Mouse (Mus musculus) cerebral cortex, adult 2 months (tissue): ENCODE results near the gene Cfap70.

Experiments
- WGBS: fragments of 180-500 bp; shearing (Covaris S2); methylation state at CpG from one replicate; pipeline ENCODE4 v1.1.7; 2018; 5-methylcytosine and 5-hydroxymethylcytosine counted together

The Cfap70 gene

GRCm38 (mm10) chr14:20423046-20423445 is 29.0 kb downstream of the Cfap70 start:
- 87% methylated on average over 6 of the region's 6 CpGs for WGBS

GRCm38 (mm10) chr14:20422257-20422656 is 29.8 kb downstream of the Cfap70 start:
- 57% methylated on average over 7 of the region's 7 CpGs for WGBS

- 75% methylated on average over 1 of the region's 1 CpGs for whole genome bisulfite sequencing
Observed at GRCm38 (mm10) chr14:20400071-20400470, 52.0 kb downstream of the Cfap70 start.

- 40% methylated on average over 4 of the region's 4 CpGs for WGBS
Observed at GRCm38 (mm10) chr14:20398864-20399263, 53.2 kb downstream of the Cfap70 start.

- 52% methylated on average over 9 of the region's 9 CpGs for WGBS
Observed at GRCm38 (mm10) chr14:20397220-20397619, 54.8 kb downstream of the Cfap70 start.

- under 1% methylated on average over 68 of the region's 68 CpGs for WGBS
Observed at GRCm38 (mm10) chr14:20393205-20393913, 58.7 kb downstream of the Cfap70 start, which contains the start of gene Mrps16. TSS of gene Mrps16 (minus strand) at chr14:20393634.

GRCm38 (mm10) chr14:20392326-20392725 is 59.7 kb downstream of the Cfap70 start:
- 83% methylated on average over 4 of the region's 4 CpGs for WGBS

- 77% methylated on average over 8 of the region's 8 CpGs for WGBS
Observed at GRCm38 (mm10) chr14:20389446-20390079, 62.5 kb downstream of the Cfap70 start.

- under 1% methylated on average over 59 of the region's 59 CpGs for WGBS
Observed at GRCm38 (mm10) chr14:20388441-20389129, 63.4 kb downstream of the Cfap70 start, which contains the start of gene Dnajc9. TSS of gene Dnajc9 (minus strand) at chr14:20388910.

- WGBS = 75% methylated on average over 9 of the region's 9 CpGs
Observed at GRCm38 (mm10) chr14:20379753-20380430, 72.1 kb downstream of the Cfap70 start.

GRCm38 (mm10) chr14:20379087-20379640 is 72.9 kb downstream of the Cfap70 start:
- 93% methylated on average over 5 of the region's 5 CpGs for WGBS

GRCm38 (mm10) chr14:20378313-20379061 is 73.5 kb downstream of the Cfap70 start:
- 52% methylated on average over 13 of the region's 13 CpGs for WGBS

- WGBS = 60% methylated on average over 4 of the region's 4 CpGs
Observed at GRCm38 (mm10) chr14:20377112-20377521, 74.9 kb downstream of the Cfap70 start.

- WGBS = 85% methylated on average over 1 of the region's 1 CpGs
Observed at GRCm38 (mm10) chr14:20371854-20372253, 80.2 kb downstream of the Cfap70 start.

GRCm38 (mm10) chr14:20370798-20371197 is 81.2 kb downstream of the Cfap70 start:
- WGBS = 87% methylated on average over 7 of the region's 7 CpGs

GRCm38 (mm10) chr14:20368271-20368670 is 83.8 kb downstream of the Cfap70 start:
- WGBS = 98% methylated on average over 3 of the region's 3 CpGs

- WGBS = 96% methylated on average over 4 of the region's 4 CpGs
Observed at GRCm38 (mm10) chr14:20363230-20363629, 88.8 kb downstream of the Cfap70 start.

GRCm38 (mm10) chr14:20347991-20348541 is 104.0 kb downstream of the Cfap70 start, which contains the start of the genes Ecd and Fam149b:
TSS of gene Ecd (minus strand) at chr14:20348121.
TSS of gene Fam149b (plus strand) at chr14:20348162.
- WGBS = under 1% methylated on average over 41 of the region's 42 CpGs

GRCm38 (mm10) chr14:20347441-20347990 is 104.5 kb downstream of the Cfap70 start:
- WGBS = 1% methylated on average over 15 of the region's 15 CpGs

- 64% methylated on average over 9 of the region's 9 CpGs for WGBS
Observed at GRCm38 (mm10) chr14:20345885-20346284, 106.1 kb downstream of the Cfap70 start.
